Mouse (Mus musculus) lung, postnatal 0 days (tissue): ENCODE data around the gene Orc5.

Source experiments
- CTCF ChIP-seq: IDR thresholded peaks from 2 replicates; pipeline ENCODE4 v1.5.1; 2016; ENCODE audit warnings: antibody characterized with exemption, mild to moderate bottlenecking
- EP300 ChIP-seq: IDR thresholded peaks from 2 replicates; pipeline ENCODE4 v1.6.1; 2016; ENCODE audit warnings: antibody characterized with exemption, mild to moderate bottlenecking, control low read depth

GRCm38 (mm10) chr5:22508560-22508959, 41.7 kb downstream of the Orc5 start:
- TF ChIP-seq EP300 (no peak), CTCF (no peak)
